Mouse (Mus musculus): Measurements from ENCODE around the gene Shkbp1. TPM values are rescaled to one million over a fixed set of nuclear protein-coding genes. Genes with fewer than 3 reads are reported as not detected.

Shkbp1 gene
- total and polyA plus RNA-seq, 3 experiments: 23.3 to 62.8 (median 30.8) TPM

GRCm38 (mm10) chr7:27300801-27301200 lies 55.0 kb downstream of the Shkbp1 start:
- H3K36me3 ChIP-seq (replicated peaks in 1 of 2; ENCODE audit: control insufficient read depth in 1 of 2, insufficient read depth in 1 of 2, low read length in 1 of 2): no peaks in the 10 kb centered on the region
- TF ChIP-seq MEF2A (IDR thresholded peaks at IDR 0.05; ENCODE audit: borderline replicate concordance, low read depth, low read length) (no peak), IRF4 (IDR thresholded peaks at IDR 0.05; ENCODE audit: low read depth, low read length) (no peak), TCF12 (IDR thresholded peaks at IDR 0.05; ENCODE audit: low read depth, low read length) (no peak), MYC (IDR thresholded peaks at IDR 0.05; ENCODE audit: low read depth, low read length) (no peak), ZC3H11A (IDR thresholded peaks at IDR 0.05; ENCODE audit: low read depth, low read length) (no peak), MAX (IDR thresholded peaks at IDR 0.05; ENCODE audit: low read length) (no peak), NELFE (IDR thresholded peaks at IDR 0.05; ENCODE audit: low read depth, low read length) (no peak), USF2 (conservative IDR thresholded peaks at IDR 0.05; ENCODE audit: low read depth, low read length) (no peak), MAFK (IDR thresholded peaks at IDR 0.05; ENCODE audit: insufficient replicate concordance, low read length) (no peak), ZKSCAN1 (IDR thresholded peaks at IDR 0.05; ENCODE audit: borderline replicate concordance, low read depth, low read length) (no peak), JUN (IDR thresholded peaks at IDR 0.05; ENCODE audit: insufficient read depth, low read depth, low read length) (no peak), RCOR1 (conservative IDR thresholded peaks at IDR 0.05; ENCODE audit: low read depth, low read length) (no peak), USF1 (IDR thresholded peaks at IDR 0.05; ENCODE audit: low read depth, low read length) (no peak)
- H3K27me3 ChIP-seq (replicated peaks): peaks cover 65% of the 10 kb centered on the region
- H3K4me1 ChIP-seq (ENCODE audit: control insufficient read depth in 1 of 2, insufficient read depth in 2 of 2): no peaks in the 10 kb centered on the region
- no peak overlapping the region for H3K4me3 ChIP-seq (replicated peaks in 1 of 3; ENCODE audit: low read depth in 2 of 3, low read length in 2 of 3, poor library complexity in 1 of 3)
- dilution Hi-C loops (cut with MboI; ENCODE audit: extremely low pct_ligation_motif_present, extremely low pct_unique_long_range_greater_than_20kb, low sequenced_read_pairs): no loop called here
- H3K79me2 ChIP-seq (replicated peaks; ENCODE audit: control insufficient read depth, extremely low read depth, insufficient read depth, poor library complexity, severe bottlenecking): no peaks in the 10 kb centered on the region
- DNase-seq (ENCODE audit: extremely low read depth): no peak
- no peak overlapping the region for H3K27ac ChIP-seq (ENCODE audit: insufficient read depth, low read depth)
- in situ Hi-C loops (cut with MboI; ENCODE audit: low pct_ligation_motif_present, low pct_unique_long_range_greater_than_20kb, low sequenced_read_pairs): no loop called here
- H3K4me2 ChIP-seq (ENCODE audit: insufficient read depth, low read depth, poor library complexity, severe bottlenecking): no peak overlapping the region
- H3K9ac ChIP-seq (ENCODE audit: insufficient read depth, low read depth): no peak overlapping the region
- H3K9me3 ChIP-seq (replicated peaks; ENCODE audit: low read length): peaks cover 10% of the 10 kb centered on the region

DNA sequence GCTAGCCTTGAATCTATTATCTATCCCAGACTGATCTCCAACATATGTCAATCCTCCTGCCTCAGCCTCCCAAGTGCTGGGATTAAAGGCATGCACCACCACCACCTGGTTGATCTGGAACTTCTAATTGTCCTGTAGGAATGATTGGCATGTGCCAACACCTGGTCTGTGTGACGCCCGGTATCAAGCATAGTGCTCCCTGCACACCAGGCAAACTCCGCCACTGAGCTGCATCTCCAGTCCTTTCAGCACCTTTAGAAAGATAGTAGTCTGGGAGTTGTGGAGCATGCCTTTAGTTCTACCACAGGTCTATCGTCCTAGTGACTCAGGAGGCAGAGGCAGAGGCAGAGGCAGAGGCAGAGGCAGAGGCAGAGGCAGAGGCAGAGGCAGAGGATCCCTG lies 55.5 kb downstream of the Shkbp1 start:
- Histone ChIP-seq H3K79me2 (replicated peaks; ENCODE audit: control insufficient read depth, extremely low read depth, insufficient read depth, poor library complexity, severe bottlenecking) (no peaks in the 10 kb centered on the region), H3K4me2 (ENCODE audit: insufficient read depth, low read depth, poor library complexity, severe bottlenecking) (no peak overlapping the region), H3K9me3 (replicated peaks; ENCODE audit: low read length) (peaks cover 10% of the 10 kb centered on the region), H3K4me3 (replicated peaks in 1 of 3; ENCODE audit: low read depth in 2 of 3, low read length in 2 of 3, poor library complexity in 1 of 3) (no peak overlapping the region), H3K36me3 (replicated peaks in 1 of 2; ENCODE audit: control insufficient read depth in 1 of 2, insufficient read depth in 1 of 2, low read length in 1 of 2) (no peaks in the 10 kb centered on the region), H3K27ac (ENCODE audit: insufficient read depth, low read depth) (no peak overlapping the region), H3K27me3 (replicated peaks) (peaks cover 63% of the 10 kb centered on the region), H3K9ac (ENCODE audit: insufficient read depth, low read depth) (no peak overlapping the region), H3K4me1 (ENCODE audit: control insufficient read depth in 1 of 2, insufficient read depth in 2 of 2) (no peaks in the 10 kb centered on the region)
- dilution Hi-C loops (cut with MboI; ENCODE audit: extremely low pct_ligation_motif_present, extremely low pct_unique_long_range_greater_than_20kb, low sequenced_read_pairs): no loop called here
- no peak for DNase-seq (ENCODE audit: extremely low read depth)
- in situ Hi-C loops (cut with MboI; ENCODE audit: low pct_ligation_motif_present, low pct_unique_long_range_greater_than_20kb, low sequenced_read_pairs): no loop called here
- TF ChIP-seq ETS1 (conservative IDR thresholded peaks at IDR 0.05; ENCODE audit: low read depth, low read length): no peak
- TF ChIP-seq JUND (conservative IDR thresholded peaks at IDR 0.05; ENCODE audit: low read depth, low read length): no peak
- no peak for TF ChIP-seq USF1 (IDR thresholded peaks at IDR 0.05; ENCODE audit: low read depth, low read length)
- no peak for TF ChIP-seq NRF1 (IDR thresholded peaks at IDR 0.05; ENCODE audit: low read depth, low read length)
- no peak for TF ChIP-seq MXI1 (IDR thresholded peaks at IDR 0.05; ENCODE audit: low read depth, low read length)
- no peak for TF ChIP-seq ELF1 (IDR thresholded peaks at IDR 0.05; ENCODE audit: low read depth, low read length)
- no peak for TF ChIP-seq MAX (IDR thresholded peaks at IDR 0.05; ENCODE audit: low read length)
- no peak for TF ChIP-seq KAT2A (IDR thresholded peaks at IDR 0.05; ENCODE audit: insufficient replicate concordance, low read length)

Data from CH12.LX (cell line).